Mouse (Mus musculus) thymus, adult 2 months (tissue): ENCODE measurements around the gene Nf1.

ENCODE experiments used
- CTCF ChIP-seq: fragments of 200-500 bp; IDR thresholded peaks from 2 replicates; pipeline ENCODE4 v1.5.1; 2012; ENCODE audit warnings: mild to moderate bottlenecking, control low read depth, low read length, moderate library complexity, borderline replicate concordance; ENCODE audit not compliant: control insufficient read depth, poor library complexity, insufficient read depth; ENCODE audit errors: extremely low read depth
- POLR2A ChIP-seq: fragments of 200-500 bp; IDR thresholded peaks from 2 replicates; pipeline ENCODE4 v1.6.1; 2012; ENCODE audit warnings: mild to moderate bottlenecking, low read length, control low read depth, moderate library complexity; ENCODE audit not compliant: control insufficient read depth, poor library complexity, insufficient read depth; ENCODE audit errors: extremely low read depth

- TF ChIP-seq CTCF, result no peak
- TF ChIP-seq POLR2A, result no peak
Observed at GRCm38 (mm10) chr11:79327106-79327505, 12.4 kb upstream of the Nf1 start.
